Mouse (Mus musculus) urinary bladder, adult 2 months (tissue): ENCODE measurements around the gene Atp8b4. TPM values are rescaled to one million over a fixed set of nuclear protein-coding genes. Genes with fewer than 3 reads are reported as not detected.

ENCODE experiments used
- DNase-seq: peaks from one replicate; pipeline ENCODE4 v3.0.0; 2022; ENCODE audit warnings: low spot score
- polyA plus RNA-seq: library from polyadenylated mRNA; depleted of rRNA; stranded (reverse); fragments of >200 nt; gene quantifications from 2 replicates; pipeline ENCODE4 v1.2.3, GENCODE M21; 2012

Gene Atp8b4
- polyA plus RNA-seq, 1 experiment, result 0.99 TPM

GRCm38 (mm10) chr2:126361131-126361810, 139.2 kb downstream of the Atp8b4 start:
- DNase-seq, result no peak

GRCm38 (mm10) chr2:126360688-126361087, 139.8 kb downstream of the Atp8b4 start:
- DNase-seq, result no peak

- DNase-seq, result no peak
Measured at GRCm38 (mm10) chr2:126359965-126360364, 140.5 kb downstream of the Atp8b4 start.

GRCm38 (mm10) chr2:126359278-126359677, 141.2 kb downstream of the Atp8b4 start:
- DNase-seq, result no peak

- no peak for DNase-seq
Measured at GRCm38 (mm10) chr2:126358741-126359140, 141.7 kb downstream of the Atp8b4 start.

GRCm38 (mm10) chr2:126355259-126355658, 145.2 kb downstream of the Atp8b4 start:
- no peak for DNase-seq

GRCm38 (mm10) chr2:126351811-126352210, 148.7 kb downstream of the Atp8b4 start:
- DNase-seq, result no peak

GRCm38 (mm10) chr2:126343026-126343593, 157.4 kb downstream of the Atp8b4 start:
- no peak for DNase-seq

GRCm38 (mm10) chr2:126341521-126341920, 159.0 kb downstream of the Atp8b4 start:
- DNase-seq, result no peak

- DNase-seq, result no peak
Measured at GRCm38 (mm10) chr2:126340201-126340600, 160.3 kb downstream of the Atp8b4 start.

- no peak for DNase-seq
Measured at GRCm38 (mm10) chr2:126339516-126339915, 161.0 kb downstream of the Atp8b4 start.

- DNase-seq, result no peak
Measured at GRCm38 (mm10) chr2:126337143-126337542, 163.3 kb downstream of the Atp8b4 start.

GRCm38 (mm10) chr2:126331794-126332193, 168.7 kb downstream of the Atp8b4 start:
- DNase-seq, result no peak

- no peak for DNase-seq
Measured at GRCm38 (mm10) chr2:126323206-126323605, 177.3 kb downstream of the Atp8b4 start.

GRCm38 (mm10) chr2:126322631-126323031, 177.8 kb downstream of the Atp8b4 start:
- DNase-seq, result no peak

GRCm38 (mm10) chr2:126318071-126318470, 182.4 kb downstream of the Atp8b4 start:
- DNase-seq, result no peak

- no peak for DNase-seq
Measured at GRCm38 (mm10) chr2:126316942-126317341, 183.5 kb downstream of the Atp8b4 start.

GRCm38 (mm10) chr2:126316346-126316745, 184.1 kb downstream of the Atp8b4 start:
- DNase-seq, result no peak

GRCm38 (mm10) chr2:126311056-126311455, 189.4 kb downstream of the Atp8b4 start:
- no peak for DNase-seq

GRCm38 (mm10) chr2:126309994-126310393, 190.5 kb downstream of the Atp8b4 start:
- no peak for DNase-seq

- DNase-seq, result no peak
Measured at GRCm38 (mm10) chr2:126304621-126305020, 195.9 kb downstream of the Atp8b4 start.

GRCm38 (mm10) chr2:126303226-126303625, 197.2 kb downstream of the Atp8b4 start:
- no peak for DNase-seq

GRCm38 (mm10) chr2:126302381-126302780, 198.1 kb downstream of the Atp8b4 start:
- no peak for DNase-seq

GRCm38 (mm10) chr2:126290702-126291101, 209.8 kb downstream of the Atp8b4 start:
- DNase-seq, result no peak
